Mouse (Mus musculus): ENCODE results near the gene Ciita.

Ciita gene

GRCm38 (mm10) chr16:10479857-10480256, at the start of gene Ciita:
Gene Ciita (plus strand): TSS chr16:10480059.
- DNase-seq (ENCODE audit: low read depth, low spot score) = no peak

GRCm38 (mm10) chr16:10431911-10432310, 47.9 kb upstream of the Ciita start:
- no peak for DNase-seq (ENCODE audit: low read depth, low spot score)

GRCm38 (mm10) chr16:10432387-10432786, 47.5 kb upstream of the Ciita start:
- no peak for DNase-seq (ENCODE audit: low read depth, low spot score)

GRCm38 (mm10) chr16:10433344-10433743, 46.5 kb upstream of the Ciita start:
- DNase-seq (ENCODE audit: low read depth, low spot score) = no peak

- DNase-seq (ENCODE audit: low read depth, low spot score) = no peak
Measured at GRCm38 (mm10) chr16:10436166-10436565, 43.7 kb upstream of the Ciita start.

GRCm38 (mm10) chr16:10438055-10438454, 41.8 kb upstream of the Ciita start:
- no peak for DNase-seq (ENCODE audit: low read depth, low spot score)

GRCm38 (mm10) chr16:10441328-10441727, 38.5 kb upstream of the Ciita start:
- DNase-seq (ENCODE audit: low read depth, low spot score) = no peak

- no peak for DNase-seq (ENCODE audit: low read depth, low spot score)
Measured at GRCm38 (mm10) chr16:10441761-10442160, 38.1 kb upstream of the Ciita start.

GRCm38 (mm10) chr16:10443723-10444122, 36.1 kb upstream of the Ciita start:
- no peak for DNase-seq (ENCODE audit: low read depth, low spot score)

- DNase-seq (ENCODE audit: low read depth, low spot score) = peak; percentile 14
Measured at GRCm38 (mm10) chr16:10446573-10447263, 33.1 kb upstream of the Ciita start.

GRCm38 (mm10) chr16:10447264-10447594, 32.6 kb upstream of the Ciita start, which contains the start of gene Tvp23a:
Gene Tvp23a (minus strand): TSS chr16:10447362.
- DNase-seq (ENCODE audit: low read depth, low spot score) = peak; percentile 93

GRCm38 (mm10) chr16:10447781-10448180, 32.1 kb upstream of the Ciita start:
- no peak for DNase-seq (ENCODE audit: low read depth, low spot score)

- DNase-seq (ENCODE audit: low read depth, low spot score) = no peak
Measured at GRCm38 (mm10) chr16:10448931-10449330, 30.9 kb upstream of the Ciita start.

GRCm38 (mm10) chr16:10451906-10452305, 28.0 kb upstream of the Ciita start:
- DNase-seq (ENCODE audit: low read depth, low spot score) = no peak

- no peak for DNase-seq (ENCODE audit: low read depth, low spot score)
Measured at GRCm38 (mm10) chr16:10452445-10452896, 27.4 kb upstream of the Ciita start.

GRCm38 (mm10) chr16:10453872-10454582, 25.8 kb upstream of the Ciita start:
- no peak for DNase-seq (ENCODE audit: low read depth, low spot score)

GRCm38 (mm10) chr16:10454583-10454974, 25.3 kb upstream of the Ciita start:
- no peak for DNase-seq (ENCODE audit: low read depth, low spot score)

GRCm38 (mm10) chr16:10460188-10460587, 19.7 kb upstream of the Ciita start:
- no peak for DNase-seq (ENCODE audit: low read depth, low spot score)

- no peak for DNase-seq (ENCODE audit: low read depth, low spot score)
Measured at GRCm38 (mm10) chr16:10461178-10461577, 18.7 kb upstream of the Ciita start.

- DNase-seq (ENCODE audit: low read depth, low spot score) = peak; percentile 14
Measured at GRCm38 (mm10) chr16:10465011-10465681, 14.7 kb upstream of the Ciita start.

- DNase-seq (ENCODE audit: low read depth, low spot score) = peak; percentile 86
Measured at GRCm38 (mm10) chr16:10467391-10468107, 12.3 kb upstream of the Ciita start.

- DNase-seq (ENCODE audit: low read depth, low spot score) = peak; percentile 45
Measured at GRCm38 (mm10) chr16:10468201-10468600, 11.7 kb upstream of the Ciita start.

Data from ES-CJ7 (cell line).